Mouse (Mus musculus): ENCODE measurements around the gene Ifi209. TPM values are rescaled to one million over a fixed set of nuclear protein-coding genes. Genes with fewer than 3 reads are reported as not detected.
"Not testable (repeated sequence)": the region's sequence is repeated elsewhere in the genome, so short reads cannot be mapped to it uniquely, and the experiment has no call there.

Ifi209 gene
- total RNA-seq (2021): under 1 TPM; 0.11 to 0.18 TPM
- long read RNA-seq, experiment 1: 0 reads
- long read RNA-seq, experiment 2: 0 reads

DNA sequence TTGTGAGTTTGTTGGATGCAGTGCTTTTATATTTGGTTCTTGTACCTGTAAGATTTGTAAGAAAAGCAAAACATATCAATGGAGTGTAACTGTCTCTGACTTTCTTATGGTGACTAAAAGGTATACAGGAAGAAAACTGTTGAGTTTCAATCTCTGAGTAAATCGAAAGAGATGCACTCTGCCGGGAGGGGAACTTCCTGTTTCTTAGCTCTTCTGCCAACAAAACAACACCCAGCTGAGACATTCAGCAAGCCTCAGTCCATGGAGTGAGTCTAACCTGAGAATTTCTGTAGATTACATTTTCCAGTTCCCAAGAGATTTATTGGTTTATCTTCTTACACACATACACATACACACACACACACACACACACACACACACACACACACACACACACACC, at the start of gene Ifi209:
Gene Ifi209, plus strand, starts transcription at position 296 of the 400 bp plus-strand sequence.
- DNase-seq; H3K27ac ChIP-seq; H3K4me3 ChIP-seq; intact Hi-C loops (cut with DNase I): not testable (repeated sequence)

DNA sequence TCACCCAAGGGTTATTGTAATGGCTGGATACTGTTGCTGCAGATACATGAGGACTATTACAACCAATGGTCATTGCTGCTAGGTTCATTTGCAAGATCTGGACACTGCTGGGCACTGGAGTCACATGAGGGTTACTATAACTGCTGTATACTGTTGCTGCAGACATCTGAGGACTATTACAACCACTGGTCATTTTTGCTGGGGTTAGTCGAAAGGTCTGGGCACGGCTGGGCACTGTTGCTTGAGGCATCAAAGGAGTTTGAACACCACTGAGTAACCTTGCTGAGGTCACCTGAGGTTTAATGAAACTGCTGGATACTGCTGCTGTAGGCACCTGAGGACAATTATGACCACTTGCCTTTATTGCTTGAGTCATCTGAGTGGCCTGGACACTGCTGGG, 41.0 kb upstream of the Ifi209 start:
- intact Hi-C loops (cut with DNase I): not testable (repeated sequence)

DNA sequence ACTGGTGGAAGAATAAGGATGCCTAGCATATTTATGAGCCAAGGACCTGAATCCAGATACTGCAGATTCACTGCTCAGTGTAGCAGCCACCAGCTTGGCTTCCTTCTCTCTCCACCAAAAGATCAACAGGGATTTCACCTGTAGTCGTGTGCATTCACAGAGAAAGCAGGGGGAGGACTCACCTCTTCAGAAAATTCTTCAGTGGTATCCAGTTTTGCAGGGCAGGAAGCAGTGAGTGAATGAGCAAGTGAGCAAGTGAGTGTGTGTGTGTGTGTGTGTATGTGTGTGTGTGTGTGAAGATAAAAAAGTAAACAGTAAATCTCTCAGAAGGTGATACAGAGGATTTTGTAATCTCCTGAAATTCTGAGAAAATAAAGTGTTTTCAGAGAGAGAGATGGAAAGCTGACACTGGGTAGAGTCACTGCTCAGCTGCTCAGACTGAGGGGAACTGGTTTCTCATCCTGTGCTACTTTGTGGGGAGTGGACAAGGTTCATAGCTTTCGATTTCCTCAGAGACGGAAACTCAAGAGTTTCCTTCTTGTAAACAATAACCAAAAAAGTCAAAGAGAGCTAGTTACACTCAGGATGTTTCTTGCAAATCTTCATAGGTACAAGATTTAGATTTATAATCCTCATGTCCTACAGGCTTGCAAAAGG, 31.8 kb upstream of the Ifi209 start, which contains the start of gene Ifi213:
Gene Ifi213, minus strand, starts transcription at position 437 of the 657 bp plus-strand sequence.
- DNase-seq; intact Hi-C loops (cut with DNase I); H3K4me3 ChIP-seq; H3K27ac ChIP-seq: not testable (repeated sequence)

More for the DNA sequence above, 41.0 kb upstream of the Ifi209 start:
- H3K4me3 ChIP-seq, DNase-seq, H3K27ac ChIP-seq: not testable (repeated sequence)

DNA sequence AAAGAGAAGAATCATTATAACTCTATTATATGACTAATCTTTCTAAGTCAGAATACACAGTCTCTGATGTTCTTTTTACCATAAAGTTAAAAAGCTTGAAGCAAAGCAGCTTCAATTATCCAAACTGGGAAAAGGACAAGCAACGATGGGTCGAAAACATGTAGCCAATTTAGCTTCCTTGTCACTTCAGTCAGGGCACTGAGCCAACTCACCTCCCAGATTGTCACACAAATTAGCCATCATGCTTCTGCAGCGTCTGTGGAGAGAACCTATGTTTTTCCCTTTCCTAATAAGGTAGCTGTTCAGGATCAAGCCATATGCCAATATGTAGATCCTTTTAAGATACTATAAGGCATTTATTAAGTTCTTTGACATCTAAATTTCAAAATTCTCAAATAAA, 20.4 kb upstream of the Ifi209 start:
- DNase-seq; intact Hi-C loops (cut with DNase I); H3K4me3 ChIP-seq; H3K27ac ChIP-seq: not testable (repeated sequence)

DNA sequence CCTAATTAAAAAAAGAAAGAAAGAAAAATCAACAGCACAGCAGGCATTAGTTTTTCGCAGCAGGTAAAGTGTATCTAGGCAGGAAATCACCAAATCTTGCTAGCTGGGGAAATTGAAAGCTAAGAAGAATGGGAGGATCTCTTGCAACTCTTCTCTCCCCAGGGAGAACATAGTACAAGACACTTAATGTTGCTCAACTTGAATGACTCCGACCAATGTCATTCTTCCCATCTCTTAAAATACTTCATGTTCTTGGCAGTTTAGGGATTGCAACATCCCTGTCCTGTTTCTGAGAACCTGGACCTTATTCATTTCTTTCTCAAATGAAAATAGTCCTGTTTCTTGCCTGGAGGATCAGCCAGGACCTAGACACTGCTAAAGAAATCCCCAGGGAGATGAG, 8.5 kb upstream of the Ifi209 start:
- DNase-seq; intact Hi-C loops (cut with DNase I): not testable (repeated sequence)

DNA sequence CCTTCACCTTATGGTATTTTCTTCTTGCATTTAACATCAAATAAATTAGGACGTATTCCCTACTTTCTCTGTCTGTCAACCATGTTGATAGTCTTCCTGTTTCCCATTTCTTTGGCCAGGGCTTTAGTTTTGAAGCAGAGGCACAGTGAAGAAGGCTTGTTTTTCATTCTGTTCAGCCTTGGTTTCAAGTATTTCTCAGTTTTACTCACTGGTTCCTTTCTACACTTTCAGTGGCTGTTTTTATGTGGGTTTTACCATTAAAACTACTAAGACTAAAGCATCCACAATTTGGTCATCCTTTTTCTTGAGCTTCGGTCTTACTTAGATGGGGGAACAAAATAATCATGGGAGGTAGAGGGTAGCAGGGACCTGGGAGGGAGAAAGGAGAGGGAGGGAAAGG, 6.7 kb upstream of the Ifi209 start:
- H3K27ac ChIP-seq: no peak overlapping the region
- intact Hi-C loops (cut with DNase I): no loop called here
- no peak for DNase-seq
- no peak for TF ChIP-seq CTCF (IDR thresholded peaks at IDR 0.05)
- H3K4me3 ChIP-seq: no peak overlapping the region

More for the DNA sequence above, 8.5 kb upstream of the Ifi209 start:
- H3K4me3 ChIP-seq: not testable (repeated sequence)
- peak overlapping the region; percentile 48 for H3K27ac ChIP-seq

DNA sequence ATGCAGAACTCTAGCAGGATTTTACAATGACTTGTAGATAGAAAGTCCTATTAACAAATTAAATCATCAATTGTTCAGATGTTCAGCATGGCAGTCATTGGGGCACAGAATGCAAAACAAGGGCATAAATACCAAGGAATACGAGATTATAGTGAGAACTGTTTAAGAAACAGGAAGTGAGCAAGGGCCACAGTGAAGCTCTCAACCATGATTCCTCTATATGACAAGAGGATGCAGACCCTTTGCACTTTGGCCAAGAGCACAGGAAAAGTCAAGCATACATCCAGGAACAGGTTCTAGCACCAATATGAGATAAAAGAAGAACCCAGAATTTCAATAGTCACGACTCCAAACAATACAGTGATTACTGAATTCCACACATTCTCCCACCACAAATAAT, 4.0 kb upstream of the Ifi209 start:
- no peak overlapping the region for H3K4me3 ChIP-seq
- TF ChIP-seq CTCF (IDR thresholded peaks at IDR 0.05): no peak
- no peak overlapping the region for H3K27ac ChIP-seq
- intact Hi-C loops (cut with DNase I): no loop called here
- no peak for DNase-seq

DNA sequence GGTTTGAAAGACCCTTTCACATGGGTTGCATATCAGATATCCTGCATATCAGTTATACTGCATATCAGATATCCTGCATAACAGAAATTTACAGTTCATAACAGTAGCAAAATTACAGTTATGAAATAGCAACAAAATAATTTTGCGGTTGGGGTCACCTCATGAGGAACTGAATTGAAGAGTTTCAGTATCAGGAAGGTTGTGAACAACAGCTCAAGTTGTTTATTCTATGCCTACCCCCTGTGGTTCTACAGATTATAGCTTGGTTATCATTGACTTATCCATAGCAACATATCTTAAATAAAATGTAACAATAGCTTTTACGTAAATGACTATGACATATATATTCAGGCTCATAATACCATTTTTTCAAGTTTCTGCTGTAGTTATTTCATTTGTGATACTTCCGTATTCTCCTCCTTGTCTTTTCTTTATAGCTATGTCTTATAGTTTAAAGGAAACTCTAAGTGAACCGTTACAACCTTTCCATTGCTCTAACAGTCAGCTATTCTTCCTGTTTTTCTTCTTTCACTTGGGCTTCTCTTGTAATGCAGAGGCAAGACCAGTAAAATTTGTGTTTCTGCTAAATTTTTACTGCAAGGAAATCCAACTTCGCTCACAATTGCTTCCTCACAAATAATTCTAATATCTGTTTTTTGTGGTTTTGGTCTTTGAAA, 3.4 kb downstream of the Ifi209 start:
- TF ChIP-seq CTCF (IDR thresholded peaks at IDR 0.05): no peak
- no peak overlapping the region for H3K27ac ChIP-seq
- intact Hi-C loops (cut with DNase I): no loop called here
- H3K4me3 ChIP-seq: no peak overlapping the region
- DNase-seq: no peak

DNA sequence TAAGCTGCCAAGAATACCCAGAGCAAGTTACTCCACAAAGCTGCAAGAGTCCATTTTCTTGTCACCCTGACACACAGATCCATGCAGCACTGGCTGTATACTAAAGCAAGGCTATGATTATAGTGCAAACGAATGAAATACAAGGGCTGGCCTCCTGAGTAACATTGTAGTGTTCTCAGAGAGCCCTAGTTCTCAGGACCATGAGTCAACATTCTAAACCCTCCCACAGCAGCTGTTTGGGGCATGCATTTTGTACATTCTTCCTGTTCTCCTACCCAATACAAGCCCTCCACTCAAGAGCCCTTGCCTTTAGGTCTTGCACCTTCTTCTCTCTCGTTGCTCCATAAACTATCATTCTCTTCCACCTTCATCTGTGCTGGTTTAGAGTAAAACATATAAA, 14.7 kb downstream of the Ifi209 start:
- Histone ChIP-seq H3K4me3 (no peak overlapping the region), H3K27ac (no peak overlapping the region)
- no peak for TF ChIP-seq CTCF (IDR thresholded peaks at IDR 0.05)
- intact Hi-C loops (cut with DNase I): no loop called here
- DNase-seq: no peak

DNA sequence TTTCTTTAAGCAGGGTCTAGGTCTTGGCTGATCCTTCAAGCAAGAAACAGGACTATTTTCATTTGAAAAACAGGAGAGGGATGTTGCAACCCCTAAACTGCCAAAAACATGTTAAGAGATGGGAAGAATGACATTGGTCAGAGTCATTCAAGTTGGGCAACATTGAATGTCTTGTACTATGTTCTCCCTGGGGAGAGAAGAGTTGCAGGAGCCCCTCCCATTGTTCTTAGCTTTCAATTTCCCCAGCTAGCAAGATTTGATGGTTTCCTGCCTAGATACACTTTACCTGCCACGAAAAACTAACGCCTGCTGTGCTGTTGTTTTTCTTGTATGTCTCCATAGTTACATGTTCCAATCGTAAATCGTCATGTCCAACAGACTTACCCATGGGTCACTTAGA, 27.3 kb downstream of the Ifi209 start:
- no peak overlapping the region for H3K27ac ChIP-seq
- intact Hi-C loops (cut with DNase I): no loop called here
- no peak overlapping the region for H3K4me3 ChIP-seq
- no peak for DNase-seq
- no peak for TF ChIP-seq CTCF (IDR thresholded peaks at IDR 0.05)

DNA sequence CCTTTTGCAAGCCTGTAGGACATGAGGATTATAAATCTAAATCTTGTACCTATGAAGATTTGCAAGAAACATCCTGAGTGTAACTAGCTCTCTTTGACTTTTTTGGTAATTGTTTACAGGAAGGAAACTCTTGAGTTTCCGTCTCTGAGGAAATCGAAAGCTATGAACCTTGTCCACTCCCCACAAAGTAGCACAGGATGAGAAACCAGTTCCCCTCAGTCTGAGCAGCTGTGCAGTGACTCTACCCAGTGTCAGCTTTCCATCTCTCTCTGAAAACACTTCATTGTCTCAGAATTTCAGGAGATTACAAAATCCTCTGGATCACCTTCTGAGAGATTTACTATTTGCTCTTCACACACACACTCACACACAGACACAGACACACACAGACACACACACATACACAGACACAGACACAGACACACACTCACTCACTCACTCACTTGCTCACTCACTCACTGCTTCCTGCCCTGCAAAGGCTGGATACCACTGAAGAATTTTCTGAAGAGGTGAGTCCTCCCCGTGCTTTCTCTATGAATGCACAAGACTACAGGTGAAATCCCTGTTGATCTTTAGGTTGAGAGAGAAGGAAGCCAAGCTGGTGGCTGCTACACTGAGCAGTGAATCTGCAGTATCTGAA, 42.9 kb downstream of the Ifi209 start, which contains the start of gene Ifi208:
Gene Ifi208, plus strand, starts transcription at position 218 of the 640 bp plus-strand sequence.
- peak within 1 kb of the TSS; percentile 12; the same call in 1 of the 2 replicates for H3K27ac ChIP-seq
- peak within 1 kb of the TSS; percentile 35 for H3K4me3 ChIP-seq
- DNase-seq; intact Hi-C loops (cut with DNase I): not testable (repeated sequence)

DNA sequence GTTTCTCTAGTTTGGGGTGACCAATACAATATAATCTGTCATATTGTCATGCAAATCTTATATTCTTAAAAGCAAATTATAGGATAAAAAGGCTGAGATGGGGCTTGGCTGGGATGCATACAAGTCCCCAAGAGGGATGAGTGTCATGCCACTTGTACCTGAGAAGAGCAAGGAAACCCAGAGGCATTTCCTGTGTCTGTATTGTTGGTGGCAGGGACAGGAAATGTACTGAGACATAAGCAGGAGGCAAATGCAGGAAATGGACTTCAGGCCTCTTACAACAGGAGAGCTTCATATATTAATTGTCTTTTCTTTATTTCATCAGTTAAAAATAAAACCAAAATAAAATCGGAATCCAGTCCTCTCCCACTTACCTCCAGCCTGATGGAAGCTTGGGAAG, 47.9 kb downstream of the Ifi209 start:
- DNase-seq; intact Hi-C loops (cut with DNase I); H3K4me3 ChIP-seq; H3K27ac ChIP-seq: not testable (repeated sequence)

DNA sequence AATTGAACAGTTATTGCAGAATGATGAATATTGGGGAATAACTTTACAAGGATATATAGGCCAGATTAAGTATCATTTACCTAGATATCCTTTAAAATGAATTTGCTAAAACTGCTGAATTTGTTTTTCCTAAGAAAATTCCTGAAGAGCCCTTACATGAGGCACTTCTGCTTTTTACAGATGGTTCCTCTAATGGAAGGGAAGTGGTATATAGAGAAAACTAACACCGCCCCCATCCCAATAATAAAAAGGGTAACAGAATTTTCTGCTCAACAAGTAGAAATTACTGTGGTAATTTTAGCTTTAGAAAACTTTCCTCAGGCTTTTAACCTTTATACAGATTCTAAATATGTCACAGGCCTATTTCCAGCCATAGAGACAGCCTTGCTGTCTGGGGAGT, 63.6 kb downstream of the Ifi209 start:
- DNase-seq: no peak
- intact Hi-C loops (cut with DNase I): no loop called here
- no peak overlapping the region for H3K4me3 ChIP-seq
- no peak overlapping the region for H3K27ac ChIP-seq
- TF ChIP-seq CTCF (IDR thresholded peaks at IDR 0.05): no peak

Small RNA genes within 50 kb of the gene (microRNA-seq; reads per million reads assigned to microRNA genes)
- gene Gm44339: not detected

Other genes starting within 250 kb of the Ifi209 start
- gene Ifi206, start 139.9 kb upstream of the Ifi209 start, total RNA-seq (2021): not detected
- not detected for gene Ifi214, start 95.0 kb upstream of the Ifi209 start, total RNA-seq (2021)
- gene Ifi213, start 31.6 kb upstream of the Ifi209 start, total RNA-seq (2021): not detected
- gene Ifi208, start 42.8 kb downstream of the Ifi209 start, total RNA-seq (2021): under 1 TPM; 0.08 TPM
- 1 to 10 TPM; 3.2 to 6.6 TPM for gene Ifi207, start 110.8 kb downstream of the Ifi209 start, total RNA-seq (2021)
- gene Ifi204, start 136.0 kb downstream of the Ifi209 start, total RNA-seq (2021): 1 to 10 TPM; 2.6 to 4.4 TPM